Mouse (Mus musculus) T-helper 2 cell (primary cell): ENCODE data around the gene St7l.

ENCODE experiments used
- in situ Hi-C: fragments of 300-600 bp; cut with MboI, MseI; formaldehyde crosslinking; loops from one replicate; pipeline ENCODE4 v1.15.1; 2025; ENCODE audit warnings: high pct_unique_total_duplicates

The St7l gene

GRCm38 (mm10) chr3:104962866-104963265 is 99.1 kb downstream of the St7l start:
- in situ Hi-C loops = no loop called here

GRCm38 (mm10) chr3:104963331-104964276 is 99.8 kb downstream of the St7l start:
- in situ Hi-C loops = no loop called here

GRCm38 (mm10) chr3:104965070-104965855 is 101.5 kb downstream of the St7l start:
- in situ Hi-C loops = loop anchor here (5.0 kb wide), 1 partner anchor 193 kb away; no protein-coding TSS in a partner anchor

- in situ Hi-C loops = loop anchor here (5.0 kb wide), 1 partner anchor 194 kb away; no protein-coding TSS in a partner anchor
These were observed 102.3 kb downstream of the St7l start for GRCm38 (mm10) chr3:104965991-104966554.

GRCm38 (mm10) chr3:104967548-104968300 is 103.9 kb downstream of the St7l start:
- in situ Hi-C loops = loop anchor here (5.0 kb wide), 1 partner anchor 195 kb away; no protein-coding TSS in a partner anchor
